Mouse (Mus musculus) adrenal gland (tissue): ENCODE results near the gene Pam.

Source experiments
- intact Hi-C: fragments of 180-260 bp; cut with DNase I; formaldehyde crosslinking; loops from one replicate; pipeline ENCODE4 v1.15.1; 2025

Pam gene

GRCm38 (mm10) chr1:98082988-98083387 is 12.5 kb downstream of the Pam start:
- intact Hi-C loops = no loop called here

- intact Hi-C loops = no loop called here
Observed at GRCm38 (mm10) chr1:98080431-98080830, 15.0 kb downstream of the Pam start.

GRCm38 (mm10) chr1:98079640-98080039 is 15.8 kb downstream of the Pam start:
- intact Hi-C loops = no loop called here

- intact Hi-C loops = no loop called here
Observed at GRCm38 (mm10) chr1:98078735-98079134, 16.7 kb downstream of the Pam start.

- intact Hi-C loops = no loop called here
Observed at GRCm38 (mm10) chr1:98073826-98074225, 21.6 kb downstream of the Pam start.

GRCm38 (mm10) chr1:98073127-98073526 is 22.3 kb downstream of the Pam start:
- intact Hi-C loops = no loop called here

- intact Hi-C loops = no loop called here
Observed at GRCm38 (mm10) chr1:98072045-98072444, 23.4 kb downstream of the Pam start.

GRCm38 (mm10) chr1:98071436-98071835 is 24.0 kb downstream of the Pam start:
- intact Hi-C loops = no loop called here

- intact Hi-C loops = no loop called here
Observed at GRCm38 (mm10) chr1:98070743-98071325, 24.6 kb downstream of the Pam start.

GRCm38 (mm10) chr1:98068177-98068576 is 27.3 kb downstream of the Pam start:
- intact Hi-C loops = no loop called here

GRCm38 (mm10) chr1:98062074-98062473 is 33.4 kb downstream of the Pam start:
- intact Hi-C loops = no loop called here

- intact Hi-C loops = loop anchor here (5.0 to 10.0 kb wide), 2 partner anchors 82 to 155 kb away; no protein-coding TSS in a partner anchor
Observed at GRCm38 (mm10) chr1:98059401-98059800, 36.0 kb downstream of the Pam start.

- intact Hi-C loops = loop anchor here (5.0 to 10.0 kb wide), 2 partner anchors 80 to 152 kb away; no protein-coding TSS in a partner anchor
Observed at GRCm38 (mm10) chr1:98056996-98057945, 38.2 kb downstream of the Pam start.

- intact Hi-C loops = loop anchor here (5.0 to 10.0 kb wide), 2 partner anchors 79 to 151 kb away; no protein-coding TSS in a partner anchor
Observed at GRCm38 (mm10) chr1:98056277-98056676, 39.2 kb downstream of the Pam start.

- intact Hi-C loops = loop anchor here (5.0 to 10.0 kb wide), 2 partner anchors 78 to 151 kb away; no protein-coding TSS in a partner anchor
Observed at GRCm38 (mm10) chr1:98055591-98055990, 39.9 kb downstream of the Pam start.

GRCm38 (mm10) chr1:98053994-98054393 is 41.5 kb downstream of the Pam start:
- intact Hi-C loops = loop anchor here (10.0 kb wide), 1 partner anchor 149 kb away; no protein-coding TSS in a partner anchor

GRCm38 (mm10) chr1:98053447-98053846 is 42.0 kb downstream of the Pam start:
- intact Hi-C loops = loop anchor here (10.0 kb wide), 1 partner anchor 149 kb away; no protein-coding TSS in a partner anchor

- intact Hi-C loops = loop anchor here (10.0 kb wide), 1 partner anchor 148 kb away; no protein-coding TSS in a partner anchor
Observed at GRCm38 (mm10) chr1:98052775-98053174, 42.7 kb downstream of the Pam start.

- intact Hi-C loops = loop anchor here (10.0 kb wide), 1 partner anchor 146 kb away; no protein-coding TSS in a partner anchor
Observed at GRCm38 (mm10) chr1:98051039-98051438, 44.4 kb downstream of the Pam start.

- intact Hi-C loops = loop anchor here (10.0 kb wide), 1 partner anchor 145 kb away; no protein-coding TSS in a partner anchor
Observed at GRCm38 (mm10) chr1:98049756-98050155, 45.7 kb downstream of the Pam start.

GRCm38 (mm10) chr1:98048218-98048801 is 47.1 kb downstream of the Pam start:
- intact Hi-C loops = no loop called here
